Mouse (Mus musculus) retina, postnatal 1 day (tissue): Measurements from ENCODE around the gene Nptxr.
A peak's percentile ranks its signal among the peaks of the same experiment; 100 is the strongest.

Experiments used
- DNase-seq: peaks from one replicate; pipeline ENCODE4 v3.0.0-alpha.2; 2012

Gene Nptxr

DNA sequence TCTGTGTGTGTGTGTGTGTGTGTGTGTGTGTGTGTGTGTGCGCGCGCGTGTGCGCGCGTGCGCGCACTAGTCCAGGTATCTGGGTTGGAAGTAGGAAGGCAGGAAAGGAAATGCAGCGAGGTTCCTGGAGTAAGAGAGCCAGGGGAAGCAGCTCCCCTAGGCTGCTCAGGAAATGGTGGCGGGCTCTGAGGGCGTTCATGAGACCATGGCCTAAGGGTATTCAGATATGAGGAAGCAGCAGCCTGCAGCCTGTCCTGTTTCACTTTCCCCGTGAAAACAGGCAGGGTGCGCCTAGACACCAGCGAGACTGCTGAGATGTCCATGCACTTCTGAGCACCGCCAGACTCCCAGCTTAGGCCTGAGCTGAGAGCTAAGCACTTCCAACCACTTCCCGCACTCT is 52.8 kb downstream of the Nptxr start:
- DNase-seq = no peak

DNA sequence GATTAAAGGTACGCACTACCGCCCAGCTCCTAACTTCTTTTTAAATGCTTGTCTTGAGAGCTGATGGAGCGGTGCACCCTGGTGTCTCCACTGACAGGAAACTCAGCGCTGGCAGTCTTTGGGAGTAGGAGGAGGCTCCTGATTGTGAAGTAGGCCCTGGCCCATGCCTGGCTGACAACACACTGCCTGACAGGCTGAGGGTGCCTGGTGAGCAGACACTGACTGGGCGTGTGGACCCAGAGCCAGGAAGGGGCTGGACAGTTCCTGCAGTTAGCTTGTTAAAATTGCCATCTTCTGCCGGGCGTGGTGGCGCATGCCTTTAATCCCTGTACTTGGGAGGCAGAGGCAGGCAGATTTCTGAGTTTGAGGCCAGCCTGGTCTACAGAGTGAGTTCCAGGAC is 54.3 kb downstream of the Nptxr start:
- no peak for DNase-seq

DNA sequence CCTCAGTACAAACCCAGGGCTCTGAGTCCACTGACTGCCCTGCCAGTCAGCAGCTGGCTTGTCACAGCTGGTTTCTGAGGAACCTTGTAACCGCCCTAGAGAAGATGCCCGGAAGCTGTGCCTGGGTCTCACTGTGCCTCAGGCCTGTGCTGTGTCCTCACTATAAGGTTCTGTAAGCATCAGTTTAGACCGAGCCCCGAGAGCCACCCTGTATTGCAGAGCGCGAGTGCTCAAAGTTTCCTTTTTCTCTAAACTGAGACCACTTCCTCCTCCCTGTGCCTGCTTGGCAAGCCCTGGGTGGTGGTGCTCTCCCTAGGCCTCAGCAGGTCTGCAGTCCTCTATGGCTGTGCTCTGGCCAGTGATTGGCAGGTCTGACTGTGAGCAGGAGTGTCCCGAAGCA is 55.4 kb downstream of the Nptxr start:
- no peak for DNase-seq

DNA sequence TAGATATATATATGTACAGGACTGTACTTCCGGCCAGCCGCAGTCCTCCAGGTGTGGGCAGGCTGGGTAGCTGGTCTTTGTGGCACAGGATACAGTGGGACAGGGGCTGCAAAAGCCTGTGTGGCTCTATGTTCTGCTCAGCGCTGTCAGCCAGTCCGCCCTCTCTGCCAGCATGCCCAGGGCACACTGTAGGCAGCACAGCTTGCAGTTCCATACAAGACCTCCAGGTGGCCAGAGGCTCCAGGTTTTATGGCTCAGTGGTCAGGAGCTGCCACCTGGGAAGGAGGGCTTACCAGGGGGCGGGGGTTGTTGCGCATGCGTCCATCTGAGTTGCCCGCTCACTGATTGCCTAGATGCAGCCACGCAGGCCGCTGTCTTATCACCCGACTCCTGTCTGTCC is 56.6 kb downstream of the Nptxr start:
- peak; percentile 80 for DNase-seq

DNA sequence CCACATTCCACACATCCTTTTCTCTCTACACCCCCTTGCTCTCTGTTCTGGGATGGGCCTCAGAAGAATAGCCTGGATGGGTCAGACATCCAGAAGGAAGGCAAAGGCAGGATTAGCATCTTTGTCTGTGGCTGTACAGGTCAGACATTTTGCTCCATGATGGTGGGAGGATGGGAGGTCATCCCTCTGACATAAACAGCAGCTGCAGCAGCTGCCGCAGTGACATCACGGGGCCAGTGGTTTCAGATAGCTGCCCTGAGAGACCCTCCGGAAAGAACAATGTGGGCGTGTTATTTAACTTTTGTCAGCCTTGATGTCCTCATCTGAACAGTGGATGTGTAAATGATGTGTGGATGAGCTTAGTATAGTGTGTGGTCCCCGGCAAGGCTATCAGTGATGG is 58.7 kb downstream of the Nptxr start:
- no peak for DNase-seq

DNA sequence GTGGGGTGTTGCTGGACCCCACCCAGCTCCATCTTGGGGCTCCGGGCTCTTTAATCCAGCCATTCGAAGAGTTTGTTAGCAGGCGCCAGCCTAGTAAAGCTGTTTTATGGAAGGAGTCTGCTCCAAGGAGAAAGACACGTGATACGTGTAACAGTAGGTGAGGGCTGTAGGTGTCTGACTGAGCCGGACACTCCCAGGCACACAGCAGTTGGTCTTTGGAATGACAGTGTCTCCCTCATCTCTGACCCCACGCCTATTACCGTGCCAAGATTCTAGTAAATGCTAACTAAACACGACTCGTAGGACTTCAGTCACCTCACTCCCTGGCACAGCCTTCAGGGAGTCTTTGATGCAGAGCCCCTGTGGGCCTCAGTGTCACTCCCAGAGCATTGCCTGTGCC is 59.3 kb downstream of the Nptxr start:
- no peak for DNase-seq

DNA sequence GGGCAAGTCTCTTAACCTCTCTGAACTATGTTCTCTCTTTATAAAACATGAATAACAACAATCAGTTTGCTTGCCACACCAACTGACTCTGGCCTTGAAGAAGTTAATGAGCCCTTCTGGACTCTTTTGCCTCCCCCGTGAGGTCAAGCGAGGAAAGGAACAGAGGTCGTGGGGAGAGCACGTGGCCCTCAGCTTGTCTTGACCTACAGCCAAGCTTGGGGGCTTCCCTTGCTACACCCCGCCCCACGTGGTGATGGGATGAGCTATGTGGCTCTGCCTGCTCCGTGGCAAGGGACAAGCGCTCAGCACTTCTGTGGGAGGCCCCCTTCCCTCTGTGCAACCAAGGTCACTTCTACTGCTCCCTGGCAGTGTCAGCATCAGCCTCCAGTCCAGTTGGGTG is 59.8 kb downstream of the Nptxr start:
- no peak for DNase-seq

DNA sequence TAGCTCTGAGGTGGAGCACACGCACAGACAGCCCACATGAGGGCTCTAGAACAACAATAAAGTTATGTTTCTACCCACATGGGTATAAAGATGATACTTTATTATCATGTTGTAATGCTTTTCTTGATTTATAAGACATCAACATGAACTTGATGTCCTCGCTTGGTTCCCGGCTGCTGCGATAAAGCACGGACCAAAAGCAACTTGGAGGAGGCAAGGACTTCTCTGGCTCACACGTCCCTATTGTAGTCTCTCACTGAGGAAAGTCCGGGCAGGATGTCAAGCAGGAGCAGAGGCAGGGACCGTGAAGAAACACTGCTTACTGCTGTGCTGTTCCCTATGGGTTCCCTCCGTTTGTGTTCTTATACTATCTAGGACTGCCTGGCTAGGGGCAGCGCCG is 60.6 kb downstream of the Nptxr start:
- DNase-seq = no peak

DNA sequence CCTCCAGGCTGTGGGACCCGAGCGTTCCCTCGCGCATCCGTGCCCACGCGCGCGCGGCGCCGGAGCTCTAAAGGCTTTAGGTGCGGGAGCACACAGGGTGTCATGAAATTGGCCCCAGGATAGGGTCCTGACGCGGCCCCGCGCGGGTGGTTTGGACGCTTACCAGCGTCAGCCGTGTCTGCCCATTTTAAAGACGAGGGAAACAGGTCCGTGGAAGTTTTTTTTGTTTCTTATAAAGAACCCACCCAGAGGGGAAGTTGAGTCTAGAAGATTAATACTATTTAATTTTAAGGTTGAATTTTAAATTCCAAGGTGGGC is 61.9 kb downstream of the Nptxr start:
- no peak for DNase-seq

DNA sequence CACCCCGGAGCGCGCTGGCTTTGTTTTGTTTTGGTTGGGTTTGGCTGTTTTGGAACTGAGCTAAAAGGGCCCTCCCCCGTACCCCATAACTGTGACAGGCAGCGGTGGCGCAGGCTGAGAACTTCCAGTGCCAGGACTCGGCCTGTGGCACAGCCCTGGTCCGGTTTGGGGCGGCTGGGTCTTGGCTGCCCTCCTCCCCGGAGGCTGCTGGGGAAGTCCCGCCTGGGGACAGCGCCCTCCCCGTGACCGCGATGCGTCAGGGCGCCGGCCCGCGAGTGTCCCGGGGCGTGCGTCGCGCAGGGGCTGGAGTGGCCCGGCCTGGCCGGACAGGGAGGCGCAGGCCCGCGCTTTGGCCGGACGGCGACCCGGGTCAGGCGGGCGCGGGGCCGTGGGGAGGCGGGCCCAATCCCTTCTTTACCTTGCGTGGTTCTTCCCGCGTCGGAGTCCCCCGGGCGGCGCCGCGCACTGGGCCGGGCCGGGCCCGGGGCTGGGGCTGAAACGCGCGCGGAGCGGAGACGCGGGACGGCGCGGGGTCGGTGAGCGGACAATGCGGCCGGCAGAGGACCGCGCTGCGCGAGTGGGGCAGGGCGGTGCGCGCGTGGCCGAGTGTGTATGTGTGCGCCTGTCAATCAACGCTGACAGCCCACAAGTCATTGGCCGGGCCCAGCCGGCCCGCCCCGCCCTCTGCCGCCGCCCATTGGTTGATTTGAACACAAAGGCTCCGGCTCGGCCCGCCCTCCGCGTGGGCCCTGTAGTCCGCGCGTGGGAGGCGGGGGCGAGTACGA is 62.5 kb downstream of the Nptxr start, which contains the start of gene Sun2:
TSS of gene Sun2 (minus strand) at position 616 of the 785 bp plus-strand sequence.
- peak; percentile 96 for DNase-seq

DNA sequence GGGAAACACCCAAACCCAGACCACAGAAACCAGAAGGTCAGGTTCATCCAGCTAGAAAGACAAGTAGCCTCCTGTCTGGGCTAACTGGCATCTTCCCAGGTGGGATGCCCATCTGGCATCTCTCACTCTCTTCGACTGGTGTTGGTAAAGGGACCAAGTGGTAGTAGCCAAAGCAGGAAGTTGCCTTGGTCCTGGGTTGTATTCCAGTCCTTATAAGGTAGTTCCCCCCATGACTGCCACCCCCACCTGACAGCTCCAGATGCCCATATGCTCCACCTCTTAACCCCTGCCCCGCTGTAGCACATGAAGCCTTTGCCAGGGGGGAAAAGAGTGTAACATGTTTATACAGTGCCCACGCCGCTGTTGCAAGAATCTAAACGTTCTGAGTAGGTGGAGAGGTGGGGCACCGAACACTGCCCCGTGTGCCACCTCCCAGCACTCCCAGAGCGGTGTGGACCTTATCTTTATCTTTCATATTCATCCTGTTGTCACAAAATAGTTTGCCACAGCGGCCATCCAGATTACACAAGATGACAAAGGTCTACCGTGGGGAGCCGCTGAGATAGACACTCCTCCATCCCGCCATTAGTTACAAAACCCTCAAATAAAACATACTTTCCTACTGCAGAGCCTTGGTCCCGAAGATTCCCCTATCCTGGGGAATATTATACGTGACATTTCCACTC is 63.2 kb downstream of the Nptxr start:
- peak; percentile 24 for DNase-seq

DNA sequence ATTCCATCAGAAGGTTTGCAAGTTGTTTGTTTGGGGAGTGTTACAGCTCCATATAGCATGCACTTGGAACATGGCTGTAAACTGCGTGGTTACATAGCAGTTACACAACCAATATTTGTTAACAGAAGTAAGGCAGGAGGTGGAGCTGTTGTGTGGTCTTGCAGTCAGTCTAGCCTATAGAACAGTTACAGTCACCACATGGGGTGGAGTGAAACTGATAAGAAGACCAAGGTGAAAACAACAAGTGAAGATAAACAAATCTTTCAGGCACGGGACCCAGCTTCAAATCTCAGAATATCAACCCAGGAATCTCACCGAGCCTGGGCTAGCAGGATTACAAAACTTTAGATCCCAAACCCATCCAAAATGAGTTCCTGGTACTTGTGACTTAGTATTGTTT is 63.8 kb downstream of the Nptxr start:
- no peak for DNase-seq
